Mouse (Mus musculus): Measurements from ENCODE around the gene Tmem191c.
A peak's percentile ranks its signal among the peaks of the same experiment; 100 is the strongest.

DNA sequence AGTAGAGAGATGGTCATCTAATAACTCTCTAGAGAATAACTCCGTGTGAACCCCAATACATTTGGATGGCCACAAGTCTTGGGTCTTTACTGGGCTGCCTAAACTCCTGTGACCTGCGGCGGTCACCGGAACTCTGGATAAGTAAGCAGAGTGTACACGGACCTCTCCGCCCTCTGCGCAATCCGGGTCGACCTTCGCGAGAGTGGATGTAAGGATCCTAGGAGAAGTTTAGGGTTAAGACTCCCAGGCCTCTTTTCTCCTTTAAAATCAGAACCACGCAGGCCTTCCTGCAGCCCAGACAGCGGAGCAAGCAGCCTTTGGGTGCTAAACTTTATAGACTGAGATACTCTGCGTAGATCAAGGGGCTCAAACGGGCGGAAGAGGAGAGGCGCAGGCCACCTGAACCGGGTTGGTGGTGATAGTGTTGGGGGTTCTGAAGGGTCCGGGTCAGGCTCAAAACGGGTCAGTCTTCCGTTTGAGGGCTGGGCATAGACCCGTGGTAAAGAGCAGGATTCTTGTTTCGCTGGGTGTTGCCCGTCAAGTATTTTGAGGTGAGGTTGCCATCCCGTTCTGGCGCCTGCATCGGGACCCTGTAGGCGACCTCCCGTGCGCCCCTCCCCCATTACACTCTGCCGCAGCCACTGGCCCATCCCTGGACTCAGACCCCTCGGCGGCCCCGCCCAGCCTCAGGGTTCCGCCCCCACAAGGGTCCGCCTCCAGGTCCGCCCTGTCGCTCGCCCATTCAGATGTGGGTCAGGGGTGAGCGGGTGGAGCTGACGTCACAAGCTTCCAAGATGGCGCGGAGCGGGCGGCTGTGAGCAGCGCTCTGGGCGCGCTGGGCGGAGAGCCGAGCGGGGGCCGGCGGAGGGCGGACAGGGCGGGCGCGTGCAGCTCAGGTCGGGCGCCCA lies 42.8 kb upstream of the Tmem191c start, which contains the start of gene Hic2:
- TF ChIP-seq CTCF (IDR thresholded peaks at IDR 0.05; ENCODE audit: extremely low read depth, insufficient read length, insufficient replicate concordance, low read depth, low read length) (no peak), POLR2A (IDR thresholded peaks at IDR 0.05; ENCODE audit: low read depth, low read length) (peak; percentile 87; the same call in 1 of the 2 replicates)

All from small intestine, adult 2 months (tissue).